Mouse (Mus musculus) C2C12 (cell line): ENCODE results near the gene Sub1.

Experiments used
- CEBPB ChIP-seq: IDR thresholded peaks from one replicate; pipeline ENCODE4 v1.6.1; 2011; ENCODE audit warnings: low read depth, mild to moderate bottlenecking, control low read depth, moderate library complexity
- CTCF ChIP-seq: IDR thresholded peaks from one replicate; pipeline ENCODE4 v1.5.1; 2011; ENCODE audit not compliant: control insufficient read depth, insufficient read depth, insufficient read length
- FOSL1 ChIP-seq: IDR thresholded peaks from one replicate; pipeline ENCODE4 v1.8.0; 2011; ENCODE audit warnings: mild to moderate bottlenecking, low read length; ENCODE audit not compliant: poor library complexity, insufficient read depth, severe bottlenecking
- MAX ChIP-seq: IDR thresholded peaks from one replicate; pipeline ENCODE4 v1.6.1; 2011; ENCODE audit warnings: mild to moderate bottlenecking, control low read depth
- MYOD1 ChIP-seq: IDR thresholded peaks from one replicate; pipeline ENCODE4 v1.6.1; 2011; ENCODE audit warnings: low read depth; ENCODE audit not compliant: control insufficient read depth, insufficient read length
- MYOG ChIP-seq: IDR thresholded peaks from one replicate; pipeline ENCODE4 v1.6.1; 2011; ENCODE audit not compliant: control insufficient read depth, insufficient read length; ENCODE audit errors: extremely low read depth
- USF1 ChIP-seq: IDR thresholded peaks from one replicate; pipeline ENCODE4 v1.6.1; 2011; ENCODE audit warnings: low read depth, mild to moderate bottlenecking, control low read depth, moderate library complexity

DNA sequence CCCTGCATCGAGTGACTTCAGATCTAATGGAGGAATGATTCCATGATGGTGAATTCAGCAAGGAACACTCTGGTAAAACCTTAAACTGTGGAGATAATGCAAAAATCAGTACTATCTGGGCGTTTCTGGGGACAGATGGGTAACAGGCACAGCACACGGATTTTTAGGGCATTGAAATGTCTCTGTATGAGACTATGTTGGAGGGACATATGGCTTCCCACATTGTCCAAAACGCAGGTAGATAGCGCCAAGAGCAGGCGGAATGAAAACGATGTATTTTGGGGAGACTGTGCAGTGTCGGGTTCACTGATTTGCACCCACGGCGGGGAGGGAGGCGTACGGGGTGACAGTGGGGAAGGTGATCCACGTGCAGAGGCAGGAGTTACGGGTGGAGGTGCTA is 22.7 kb upstream of the Sub1 start:
- TF ChIP-seq MYOD1 (no peak), CTCF (no peak), CEBPB (no peak), MAX (no peak), USF1 (no peak), MYOG (no peak), FOSL1 (no peak)
